Mouse (Mus musculus) heart, embryonic 12.5 days (tissue): Measurements from ENCODE around the gene U2af2. TPM values are rescaled to one million over a fixed set of nuclear protein-coding genes. Genes with fewer than 3 reads are reported as not detected.

Experiments
- ATAC-seq: fragments of 200-750 bp; cut with Nextera tagmentation; 2 replicates; pipeline ENCODE4 v1.8.0; 2017; ENCODE audit warnings: moderate TSS enrichment, moderate library complexity; ENCODE audit not compliant: insufficient number of reproducible peaks, low FRiP score
- H3K27ac ChIP-seq: fragments of 300-500 bp; sonication (generic); 2 replicates; pipeline ENCODE4 v1.5.1; 2016; ENCODE audit warnings: mild to moderate bottlenecking, moderate library complexity; ENCODE audit not compliant: poor library complexity, severe bottlenecking
- H3K27me3 ChIP-seq: fragments of 300-500 bp; sonication (generic); replicated peaks from 2 replicates; pipeline ENCODE4 v1.6.1; 2016; ENCODE audit warnings: mild to moderate bottlenecking, moderate library complexity
- H3K36me3 ChIP-seq: fragments of 300-500 bp; sonication (generic); 2 replicates; pipeline ENCODE4 v1.6.1; 2016; ENCODE audit warnings: mild to moderate bottlenecking, moderate library complexity
- H3K4me1 ChIP-seq: fragments of 300-500 bp; sonication (generic); replicated peaks from 2 replicates; pipeline ENCODE4 v1.6.1; 2016; ENCODE audit warnings: mild to moderate bottlenecking
- H3K4me2 ChIP-seq: fragments of 300-500 bp; sonication (generic); 2 replicates; pipeline ENCODE4 v1.6.1; 2016; ENCODE audit warnings: mild to moderate bottlenecking, moderate library complexity
- H3K4me3 ChIP-seq: fragments of 300-500 bp; sonication (generic); 2 replicates; pipeline ENCODE4 v1.5.1; 2016; ENCODE audit warnings: mild to moderate bottlenecking
- H3K9ac ChIP-seq: fragments of 300-500 bp; sonication (generic); 2 replicates; pipeline ENCODE4 v1.6.1; 2016; ENCODE audit warnings: mild to moderate bottlenecking, moderate library complexity
- H3K9me3 ChIP-seq: fragments of 300-500 bp; sonication (generic); replicated peaks from 2 replicates; pipeline ENCODE4 v1.6.1; 2016; ENCODE audit warnings: mild to moderate bottlenecking, moderate library complexity
- WGBS: fragments of 180-500 bp; shearing (Covaris S2); methylation state at CpG from one replicate; pipeline ENCODE4 v1.1.7; 2016; 5-methylcytosine and 5-hydroxymethylcytosine counted together
- polyA plus RNA-seq: library from polyadenylated mRNA; unstranded; fragments of >200 nt; fragmentation: Nextera tagmentation; extraction: Ambion mirVana; gene quantifications from 2 replicates; pipeline ENCODE4 v1.2.1, GENCODE M21; 2016

The U2af2 gene
- polyA plus RNA-seq, 1 experiment from 2014 or later, result 81.7 TPM

GRCm38 (mm10) chr7:5037467-5037866 lies 24.5 kb upstream of the U2af2 start:
- H3K4me1 ChIP-seq, result peaks cover 10% of the 10 kb centered on the region
- 76% methylated on average over 8 of the region's 8 CpGs for WGBS
- H3K9me3 ChIP-seq, result peaks cover 12% of the 10 kb centered on the region
- H3K4me3 ChIP-seq, result peak overlapping the region; percentile 66
- ATAC-seq, result no peak
- H3K27me3 ChIP-seq, result no peaks in the 10 kb centered on the region
- peak overlapping the region; percentile 65 for H3K4me2 ChIP-seq
- peaks cover 47% of the 10 kb centered on the region for H3K36me3 ChIP-seq
- 0 out of 2 replicates have a peak overlapping the region, but pooled peaks have one; percentile 77 for H3K9ac ChIP-seq
- peak overlapping the region; percentile 92; the same call in 1 of the 2 replicates for H3K27ac ChIP-seq

GRCm38 (mm10) chr7:5038109-5038732 lies 23.7 kb upstream of the U2af2 start, which contains the start of gene Zfp784:
TSS of gene Zfp784 (minus strand) at chr7:5038446.
- peaks cover 6% of the 10 kb centered on the region for H3K9me3 ChIP-seq
- WGBS, result under 1% methylated on average over 48 of the region's 48 CpGs
- H3K4me3 ChIP-seq, result peak within 1 kb of the TSS; percentile 66
- H3K4me1 ChIP-seq, result peaks cover 10% of the 10 kb centered on the region
- H3K36me3 ChIP-seq, result peaks cover 39% of the 10 kb centered on the region
- peak within 1 kb of the TSS; percentile 65 for H3K4me2 ChIP-seq
- peak within 1 kb of the TSS; percentile 92 for H3K27ac ChIP-seq
- peak within 1 kb of the TSS; percentile 77 for H3K9ac ChIP-seq
- peak; percentile 97 for ATAC-seq
- no peaks in the 10 kb centered on the region for H3K27me3 ChIP-seq

- Histone ChIP-seq H3K9me3 (peaks cover 6% of the 10 kb centered on the region), H3K36me3 (peaks cover 32% of the 10 kb centered on the region), H3K4me1 (peaks cover 10% of the 10 kb centered on the region), H3K4me3 (peak overlapping the region; percentile 66), H3K27me3 (no peaks in the 10 kb centered on the region), H3K27ac (peak overlapping the region; percentile 92; the same call in 1 of the 2 replicates), H3K4me2 (peak overlapping the region; percentile 65), H3K9ac (peak overlapping the region; percentile 77)
- no peak for ATAC-seq
- WGBS, result 37% methylated on average over 5 of the region's 5 CpGs
Measured at GRCm38 (mm10) chr7:5038940-5039339, 23.0 kb upstream of the U2af2 start.

GRCm38 (mm10) chr7:5044981-5045380 lies 17.0 kb upstream of the U2af2 start:
- Histone ChIP-seq H3K36me3 (peaks cover 6% of the 10 kb centered on the region), H3K27me3 (no peaks in the 10 kb centered on the region), H3K27ac (no peak overlapping the region), H3K4me2 (no peak overlapping the region), H3K4me1 (0 out of 2 replicates have a peak, but pooled peaks cover 1% of the 10 kb centered on the region), H3K4me3 (no peak overlapping the region), H3K9ac (no peak overlapping the region), H3K9me3 (no peaks in the 10 kb centered on the region)
- no peak for ATAC-seq
- WGBS, result 63% methylated on average over 2 of the region's 2 CpGs

- Histone ChIP-seq H3K4me3 (no peak overlapping the region), H3K27me3 (no peaks in the 10 kb centered on the region)
- ATAC-seq, result no peak
Measured at GRCm38 (mm10) chr7:5046112-5046511, 15.8 kb upstream of the U2af2 start.

GRCm38 (mm10) chr7:5047313-5047712 lies 14.6 kb upstream of the U2af2 start:
- H3K9ac ChIP-seq, result no peak overlapping the region
- no peaks in the 10 kb centered on the region for H3K36me3 ChIP-seq
- H3K4me2 ChIP-seq, result no peak overlapping the region
- H3K4me3 ChIP-seq, result no peak overlapping the region
- H3K27ac ChIP-seq, result no peak overlapping the region
- H3K9me3 ChIP-seq, result no peaks in the 10 kb centered on the region
- no peak for ATAC-seq
- peaks cover 15% of the 10 kb centered on the region for H3K4me1 ChIP-seq
- peaks cover 7% of the 10 kb centered on the region for H3K27me3 ChIP-seq
- 27% methylated on average over 2 of the region's 2 CpGs for WGBS

More at GRCm38 (mm10) chr7:5046112-5046511, 15.8 kb upstream of the U2af2 start:
- Histone ChIP-seq H3K27ac (no peak overlapping the region), H3K4me1 (peaks cover 9% of the 10 kb centered on the region), H3K9me3 (no peaks in the 10 kb centered on the region), H3K36me3 (peaks cover 6% of the 10 kb centered on the region), H3K9ac (no peak overlapping the region), H3K4me2 (no peak overlapping the region)
- 61% methylated on average over 2 of the region's 2 CpGs for WGBS

- Histone ChIP-seq H3K9me3 (no peaks in the 10 kb centered on the region), H3K9ac (peak within 1 kb of the TSS; percentile 88), H3K4me2 (peak within 1 kb of the TSS; percentile 88), H3K27me3 (peaks cover 49% of the 10 kb centered on the region), H3K4me1 (peaks cover 35% of the 10 kb centered on the region), H3K36me3 (no peaks in the 10 kb centered on the region), H3K4me3 (peak within 1 kb of the TSS; percentile 91), H3K27ac (no peak within 1 kb of the TSS)
- 2% methylated on average over 65 of the region's 65 CpGs for WGBS
- ATAC-seq, result peak; percentile 82
Measured at GRCm38 (mm10) chr7:5051193-5052192, 10.4 kb upstream of the U2af2 start, which contains the start of gene Zfp580. TSS of gene Zfp580 (plus strand) at chr7:5051538.

- peak overlapping the region; percentile 88 for H3K4me2 ChIP-seq
- peaks cover 59% of the 10 kb centered on the region for H3K27me3 ChIP-seq
- H3K9me3 ChIP-seq, result no peaks in the 10 kb centered on the region
- WGBS, result 7% methylated on average over 10 of the region's 12 CpGs
- ATAC-seq, result no peak
- H3K27ac ChIP-seq, result no peak overlapping the region
- no peaks in the 10 kb centered on the region for H3K36me3 ChIP-seq
- peak overlapping the region; percentile 88 for H3K9ac ChIP-seq
- H3K4me1 ChIP-seq, result peaks cover 41% of the 10 kb centered on the region
- peak overlapping the region; percentile 91 for H3K4me3 ChIP-seq
Measured at GRCm38 (mm10) chr7:5052438-5052837, 9.5 kb upstream of the U2af2 start.

GRCm38 (mm10) chr7:5052931-5053343 lies 9.0 kb upstream of the U2af2 start:
- Histone ChIP-seq H3K4me2 (peak overlapping the region; percentile 88), H3K27me3 (peaks cover 64% of the 10 kb centered on the region), H3K9ac (peak overlapping the region; percentile 88), H3K4me1 (peaks cover 41% of the 10 kb centered on the region), H3K36me3 (no peaks in the 10 kb centered on the region), H3K9me3 (no peaks in the 10 kb centered on the region), H3K27ac (no peak overlapping the region), H3K4me3 (peak overlapping the region; percentile 91)
- ATAC-seq, result no peak
- WGBS, result 6% methylated on average over 45 of the region's 45 CpGs

- Histone ChIP-seq H3K27ac (no peak overlapping the region), H3K4me2 (peak overlapping the region; percentile 88), H3K36me3 (no peaks in the 10 kb centered on the region), H3K4me1 (peaks cover 41% of the 10 kb centered on the region), H3K9me3 (no peaks in the 10 kb centered on the region), H3K27me3 (peaks cover 70% of the 10 kb centered on the region), H3K4me3 (peak overlapping the region; percentile 91), H3K9ac (peak overlapping the region; percentile 47)
- no peak for ATAC-seq
- WGBS, result 7% methylated on average over 32 of the region's 32 CpGs
Measured at GRCm38 (mm10) chr7:5053456-5054179, 8.3 kb upstream of the U2af2 start.
